Mouse (Mus musculus) heart, embryonic 14.5 days (tissue): ENCODE data around the gene AI464131. TPM values are rescaled to one million over a fixed set of nuclear protein-coding genes. Genes with fewer than 3 reads are reported as not detected.

ENCODE experiments used
- ATAC-seq: fragments of 200-750 bp; cut with Nextera tagmentation; 2 replicates; pipeline ENCODE4 v1.8.0; 2017; ENCODE audit warnings: low read depth, moderate TSS enrichment; ENCODE audit not compliant: insufficient number of reproducible peaks, insufficient read depth, low FRiP score
- H3K27ac ChIP-seq, 2 experiments: fragments of 200-500 bp in 1 of 2; fragments of 300-500 bp in 1 of 2; sonication (generic) in 1 of 2; replicated peaks in 1 of 2; 2 replicates each; pipeline ENCODE4 v1.5.1; 2012 to 2014; ENCODE audit warnings: low read depth in 2 of 2, low read length in 2 of 2, control low read depth in 1 of 2, mild to moderate bottlenecking in 1 of 2, mixed read lengths in 1 of 2; ENCODE audit not compliant: control insufficient read depth in 1 of 2, insufficient read depth in 1 of 2
- H3K27me3 ChIP-seq: fragments of 300-500 bp; sonication (generic); 2 replicates; pipeline ENCODE4 v1.6.1; 2014; ENCODE audit warnings: mild to moderate bottlenecking, low read length, control low read depth; ENCODE audit not compliant: control insufficient read depth, insufficient read depth
- H3K36me3 ChIP-seq: fragments of 300-500 bp; sonication (generic); 2 replicates; pipeline ENCODE4 v1.6.1; 2014; ENCODE audit warnings: mild to moderate bottlenecking, control low read depth, low read length, mixed read lengths; ENCODE audit not compliant: control insufficient read depth, insufficient read depth
- H3K4me1 ChIP-seq, 2 experiments: fragments of 200-500 bp in 1 of 2; fragments of 300-500 bp in 1 of 2; sonication (generic) in 1 of 2; 2 replicates each; pipeline ENCODE4 v1.6.1; 2012 to 2014; ENCODE audit warnings: low read length in 2 of 2, control low read depth in 1 of 2, mixed read lengths in 1 of 2; ENCODE audit not compliant: control insufficient read depth in 2 of 2, insufficient read depth in 2 of 2
- H3K4me2 ChIP-seq: fragments of 300-500 bp; sonication (generic); 2 replicates; pipeline ENCODE4 v1.6.1; 2014; ENCODE audit warnings: mild to moderate bottlenecking, low read length
- H3K4me3 ChIP-seq, 2 experiments: fragments of 200-500 bp in 1 of 2; fragments of 300-500 bp in 1 of 2; sonication (generic) in 1 of 2; 2 replicates each; pipeline ENCODE4 v1.5.1; 2012 to 2014; ENCODE audit warnings: low read length in 2 of 2, mild to moderate bottlenecking in 2 of 2, control low read depth in 1 of 2, low read depth in 1 of 2, moderate library complexity in 1 of 2; ENCODE audit not compliant: control insufficient read depth in 1 of 2, insufficient read depth in 1 of 2
- H3K9ac ChIP-seq: fragments of 300-500 bp; sonication (generic); 2 replicates; pipeline ENCODE4 v1.6.1; 2014; ENCODE audit warnings: mild to moderate bottlenecking, low read length
- H3K9me3 ChIP-seq: fragments of 300-500 bp; sonication (generic); 2 replicates; pipeline ENCODE4 v1.6.1; 2016; ENCODE audit warnings: low read length, control low read depth; ENCODE audit not compliant: control insufficient read depth
- WGBS: fragments of 180-500 bp; shearing (Covaris S2); extraction: QIAGEN DNeasy Blood & Tissue Kit; methylation state at CpG from one replicate; pipeline ENCODE4 v1.1.7; 2014; 5-methylcytosine and 5-hydroxymethylcytosine counted together
- polyA plus RNA-seq: library from polyadenylated mRNA; unstranded; fragments of >200 nt; fragmentation: Nextera tagmentation; extraction: Ambion mirVana; gene quantifications from 2 replicates; pipeline ENCODE4 v1.2.1, GENCODE M21; 2014

The AI464131 gene
- polyA plus RNA-seq, 1 experiment from 2014 or later: 2.8 TPM

GRCm38 (mm10) chr4:41518349-41518748 lies 15.5 kb upstream of the AI464131 start:
- no peak overlapping the region for H3K27ac ChIP-seq
- H3K4me1 ChIP-seq: no peaks in the 10 kb centered on the region
- no peaks in the 10 kb centered on the region for H3K9me3 ChIP-seq
- no peaks in the 10 kb centered on the region for H3K36me3 ChIP-seq
- no peak overlapping the region for H3K4me2 ChIP-seq
- no peak overlapping the region for H3K9ac ChIP-seq
- WGBS: 69% methylated on average over 7 of the region's 7 CpGs
- ATAC-seq: no peak
- H3K27me3 ChIP-seq: peaks cover 6% of the 10 kb centered on the region; the same call in 1 of the 2 replicates
- H3K4me3 ChIP-seq: no peak overlapping the region

- WGBS: 74% methylated on average over 2 of the region's 2 CpGs
- Histone ChIP-seq H3K9ac (no peak within 1 kb of the TSS), H3K27ac (no peak within 1 kb of the TSS), H3K9me3 (no peaks in the 10 kb centered on the region), H3K4me1 (no peaks in the 10 kb centered on the region), H3K27me3 (peaks cover 7% of the 10 kb centered on the region; the same call in 1 of the 2 replicates), H3K4me3 (no peak within 1 kb of the TSS), H3K36me3 (no peaks in the 10 kb centered on the region), H3K4me2 (no peak within 1 kb of the TSS)
- no peak for ATAC-seq
Measured at GRCm38 (mm10) chr4:41517233-41517632, 14.4 kb upstream of the AI464131 start, which contains the start of gene 1110017D15Rik. Gene 1110017D15Rik (minus strand): TSS chr4:41517333.

DNA sequence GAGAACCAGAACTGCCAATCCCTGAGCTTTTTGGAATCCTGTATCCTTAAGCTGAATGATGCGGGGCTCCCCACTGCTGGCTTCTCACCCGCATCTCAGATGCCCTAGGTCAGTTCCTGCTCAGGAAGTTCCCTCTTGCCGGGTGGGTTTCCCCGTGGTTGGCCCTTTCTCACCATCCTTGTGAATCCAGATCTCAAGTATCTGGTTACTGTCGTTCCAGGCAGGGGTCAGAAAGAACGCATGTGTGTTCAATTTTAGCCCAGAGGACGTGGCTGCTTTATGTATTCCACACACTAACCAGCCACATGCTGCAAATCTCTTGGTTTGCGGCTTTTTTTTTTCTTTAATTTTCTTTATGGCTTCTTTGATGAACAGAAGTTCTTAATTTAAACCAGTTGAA lies 10.8 kb upstream of the AI464131 start:
- H3K9me3 ChIP-seq: no peaks in the 10 kb centered on the region
- H3K4me1 ChIP-seq: no peaks in the 10 kb centered on the region
- H3K27me3 ChIP-seq: peaks cover 32% of the 10 kb centered on the region
- H3K9ac ChIP-seq: no peak overlapping the region
- H3K36me3 ChIP-seq: no peaks in the 10 kb centered on the region
- ATAC-seq: no peak
- no peak overlapping the region for H3K27ac ChIP-seq
- H3K4me3 ChIP-seq: no peak overlapping the region
- no peak overlapping the region for H3K4me2 ChIP-seq
- WGBS: 16% methylated on average over 8 of the region's 8 CpGs

- H3K4me2 ChIP-seq: no peak overlapping the region
- H3K27ac ChIP-seq: no peak overlapping the region
Measured at GRCm38 (mm10) chr4:41513309-41513708, 10.4 kb upstream of the AI464131 start.

DNA sequence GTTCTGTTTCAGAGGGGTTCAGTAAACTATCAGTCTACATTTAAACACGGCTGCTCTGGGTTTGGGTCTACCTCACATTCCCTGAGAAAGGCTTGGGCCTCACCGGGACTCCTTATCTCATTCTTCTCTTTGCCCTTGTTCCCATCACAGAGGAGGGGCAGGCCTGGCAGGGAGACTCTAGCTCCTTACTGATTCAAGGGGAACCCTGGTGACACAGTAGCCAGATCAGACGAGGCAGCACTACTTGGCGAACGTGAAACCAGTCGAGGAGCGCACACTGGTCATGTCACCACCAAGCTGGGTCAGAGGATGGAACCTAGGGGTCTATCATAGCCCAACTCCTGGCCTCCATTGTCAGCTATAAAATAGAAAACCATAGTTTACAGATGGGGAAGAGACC lies 5.1 kb upstream of the AI464131 start:
- ATAC-seq: no peak
- peak overlapping the region; percentile 97; the same call in 1 of the 2 replicates for H3K4me2 ChIP-seq
- no peak overlapping the region for H3K4me3 ChIP-seq
- no peaks in the 10 kb centered on the region for H3K36me3 ChIP-seq
- peaks cover 33% of the 10 kb centered on the region for H3K27me3 ChIP-seq
- 39% methylated on average over 7 of the region's 7 CpGs for WGBS
- no peak overlapping the region for H3K9ac ChIP-seq
- H3K27ac ChIP-seq: no peak overlapping the region
- no peaks in the 10 kb centered on the region for H3K9me3 ChIP-seq
- H3K4me1 ChIP-seq: peaks cover 6 to 10% of the 10 kb centered on the region in 2 experiments; a peak in 3 of 4 replicates

More at GRCm38 (mm10) chr4:41513309-41513708, 10.4 kb upstream of the AI464131 start:
- H3K36me3 ChIP-seq: no peaks in the 10 kb centered on the region
- 40% methylated on average over 4 of the region's 4 CpGs for WGBS
- no peak overlapping the region for H3K4me3 ChIP-seq
- no peak overlapping the region for H3K9ac ChIP-seq
- H3K27me3 ChIP-seq: peaks cover 36% of the 10 kb centered on the region
- H3K9me3 ChIP-seq: no peaks in the 10 kb centered on the region
- H3K4me1 ChIP-seq: no peaks in the 10 kb centered on the region
- no peak for ATAC-seq

GRCm38 (mm10) chr4:41507326-41507924 lies 4.5 kb upstream of the AI464131 start:
- peaks cover 9 to 14% of the 10 kb centered on the region in 2 experiments for H3K4me1 ChIP-seq
- H3K27me3 ChIP-seq: peaks cover 34% of the 10 kb centered on the region
- no peak for ATAC-seq
- no peak overlapping the region for H3K27ac ChIP-seq
- H3K9ac ChIP-seq: peak overlapping the region; percentile 69
- no peaks in the 10 kb centered on the region for H3K36me3 ChIP-seq
- peak overlapping the region; percentile 97 for H3K4me2 ChIP-seq
- peak overlapping the region; percentile 52 to 67 for H3K4me3 ChIP-seq
- 3% methylated on average over 22 of the region's 22 CpGs for WGBS
- no peaks in the 10 kb centered on the region for H3K9me3 ChIP-seq

GRCm38 (mm10) chr4:41506906-41507305 lies 4.0 kb upstream of the AI464131 start:
- H3K4me1 ChIP-seq: peaks cover 13 to 18% of the 10 kb centered on the region in 2 experiments
- ATAC-seq: peak; percentile 65
- WGBS: under 1% methylated on average over 29 of the region's 29 CpGs

More at GRCm38 (mm10) chr4:41506906-41507305, 4.0 kb upstream of the AI464131 start:
- Histone ChIP-seq H3K9ac (peak overlapping the region; percentile 69), H3K9me3 (no peaks in the 10 kb centered on the region), H3K4me3 (peak overlapping the region; percentile 52 to 67), H3K27ac (no peak overlapping the region), H3K36me3 (no peaks in the 10 kb centered on the region), H3K4me2 (peak overlapping the region; percentile 97), H3K27me3 (peaks cover 38% of the 10 kb centered on the region)
